Mouse (Mus musculus) kidney, postnatal 10 days (tissue): Measurements from ENCODE around the gene Exoc6b.

Source experiments
- DNase-seq: peaks from one replicate; pipeline ENCODE4 v3.0.0; 2021; ENCODE audit warnings: mixed read lengths

Gene Exoc6b

GRCm38 (mm10) chr6:84968531-84968930, 100.8 kb downstream of the Exoc6b start:
- no peak for DNase-seq

GRCm38 (mm10) chr6:84964729-84965415, 104.4 kb downstream of the Exoc6b start:
- DNase-seq = no peak

- no peak for DNase-seq
Measured at GRCm38 (mm10) chr6:84963044-84963443, 106.3 kb downstream of the Exoc6b start.

- DNase-seq = no peak
Measured at GRCm38 (mm10) chr6:84961763-84962162, 107.5 kb downstream of the Exoc6b start.

- DNase-seq = no peak
Measured at GRCm38 (mm10) chr6:84959520-84959919, 109.8 kb downstream of the Exoc6b start.

- no peak for DNase-seq
Measured at GRCm38 (mm10) chr6:84951621-84952020, 117.7 kb downstream of the Exoc6b start.

- no peak for DNase-seq
Measured at GRCm38 (mm10) chr6:84946569-84946968, 122.7 kb downstream of the Exoc6b start.

- no peak for DNase-seq
Measured at GRCm38 (mm10) chr6:84946106-84946505, 123.2 kb downstream of the Exoc6b start.

- DNase-seq = no peak
Measured at GRCm38 (mm10) chr6:84932953-84933921, 136.1 kb downstream of the Exoc6b start.

- no peak for DNase-seq
Measured at GRCm38 (mm10) chr6:84931051-84931450, 138.3 kb downstream of the Exoc6b start.

GRCm38 (mm10) chr6:84926066-84926465, 143.2 kb downstream of the Exoc6b start:
- DNase-seq = no peak

- no peak for DNase-seq
Measured at GRCm38 (mm10) chr6:84923760-84924221, 145.5 kb downstream of the Exoc6b start.

GRCm38 (mm10) chr6:84916291-84916690, 153.0 kb downstream of the Exoc6b start:
- peak; percentile 64 for DNase-seq

- DNase-seq = peak; percentile 51
Measured at GRCm38 (mm10) chr6:84912434-84912833, 156.9 kb downstream of the Exoc6b start.

- DNase-seq = no peak
Measured at GRCm38 (mm10) chr6:84899002-84899774, 170.1 kb downstream of the Exoc6b start.

GRCm38 (mm10) chr6:84893773-84894095, 175.6 kb downstream of the Exoc6b start:
- DNase-seq = no peak

- DNase-seq = no peak
Measured at GRCm38 (mm10) chr6:84892926-84893772, 176.2 kb downstream of the Exoc6b start.

- DNase-seq = no peak
Measured at GRCm38 (mm10) chr6:84886551-84886950, 182.8 kb downstream of the Exoc6b start.

- DNase-seq = no peak
Measured at GRCm38 (mm10) chr6:84885080-84885479, 184.2 kb downstream of the Exoc6b start.

- DNase-seq = no peak
Measured at GRCm38 (mm10) chr6:84883720-84884119, 185.6 kb downstream of the Exoc6b start.

- DNase-seq = no peak
Measured at GRCm38 (mm10) chr6:84882663-84883517, 186.4 kb downstream of the Exoc6b start.
